25 mouse cellular contexts compared by ENCODE assay signal in genomic region chr2:73268836-73269395, GRCm38 (mm10). TPM values are rescaled to one million over a fixed set of nuclear protein-coding genes. Genes with fewer than 3 reads are reported as not detected.
DNase-seq lines count a peak whose midpoint lies in the region; ATAC-seq and TF ChIP-seq lines count a peak whose summit lies in the region.
"Had no signal": no experiment of that assay in that cellular context is flagged by ENCODE, and none has a peak within 500 bp of the region (broad histone marks: within the 10 kb centered on the region; RNA-seq: fewer than 3 reads in every experiment).

No protein-coding gene starts in this region.

- H3K9me3 ChIP-seq in embryonic facial prominence, embryonic 11.5 days (replicated peaks; ENCODE audit: control insufficient read depth, low read length) = no peaks in the 10 kb centered on the region
- H3K9me3 ChIP-seq in embryonic facial prominence, embryonic 10.5 days = no peaks in the 10 kb centered on the region
- H3K9me3 ChIP-seq in lung, embryonic 14.5 days (ENCODE audit: low read depth, low read length) = no peaks in the 10 kb centered on the region
- H3K9me3 ChIP-seq in forebrain, embryonic 13.5 days (replicated peaks) = no peaks in the 10 kb centered on the region
- H3K9me3 ChIP-seq: embryonic facial prominence, embryonic 12.5 days; limb, embryonic 13.5 days; liver, embryonic 12.5 days; stomach, embryonic 15.5 days had no signal

- no peak overlapping the region for H3K4me2 ChIP-seq in embryonic facial prominence, embryonic 11.5 days (ENCODE audit: low read depth, low read length)
- no peak overlapping the region for H3K4me2 ChIP-seq in lung, embryonic 14.5 days
- H3K4me2 ChIP-seq in forebrain, embryonic 13.5 days = peak overlapping the region; percentile 62
- H3K4me2 ChIP-seq: embryonic facial prominence, embryonic 12.5 days; liver, embryonic 12.5 days; stomach, embryonic 15.5 days had no signal

- H3K4me3 ChIP-seq in embryonic facial prominence, embryonic 11.5 days (ENCODE audit: low read depth, low read length) = no peak overlapping the region
- H3K4me3 ChIP-seq in embryonic facial prominence, embryonic 10.5 days = no peak overlapping the region
- H3K4me3 ChIP-seq in lung, embryonic 14.5 days (ENCODE audit: low read depth, low read length) = no peak overlapping the region
- no peak overlapping the region for H3K4me3 ChIP-seq in forebrain, embryonic 13.5 days
- H3K4me3 ChIP-seq: embryonic facial prominence, embryonic 12.5 days; erythroblast, embryonic 14.5 days; gastrocnemius, adult 2 months; limb, embryonic 13.5 days; liver, embryonic 12.5 days; stomach, embryonic 15.5 days had no signal

- H3K27ac ChIP-seq in embryonic facial prominence, embryonic 11.5 days (replicated peaks; ENCODE audit: low read depth, low read length) = no peak overlapping the region
- no peak overlapping the region for H3K27ac ChIP-seq in embryonic facial prominence, embryonic 10.5 days (replicated peaks)
- no peak overlapping the region for H3K27ac ChIP-seq in lung, embryonic 14.5 days (ENCODE audit: low read depth)
- no peak overlapping the region for H3K27ac ChIP-seq in forebrain, embryonic 13.5 days
- H3K27ac ChIP-seq: embryonic facial prominence, embryonic 12.5 days; gastrocnemius, adult 2 months; limb, embryonic 13.5 days; liver, embryonic 12.5 days; stomach, embryonic 15.5 days had no signal

- no peak for ATAC-seq in embryonic facial prominence, embryonic 11.5 days (replicated peaks; ENCODE audit: insufficient number of reproducible peaks, low FRiP score, low TSS enrichment, low read depth)
- ATAC-seq in lung, embryonic 14.5 days (ENCODE audit: insufficient read depth) = no peak
- no peak for ATAC-seq in forebrain, embryonic 13.5 days
- ATAC-seq: liver, embryonic 12.5 days had no signal

- no peak overlapping the region for H3K9ac ChIP-seq in embryonic facial prominence, embryonic 11.5 days (replicated peaks; ENCODE audit: low read length)
- no peak overlapping the region for H3K9ac ChIP-seq in lung, embryonic 14.5 days
- H3K9ac ChIP-seq in forebrain, embryonic 13.5 days = no peak overlapping the region
- H3K9ac ChIP-seq: embryonic facial prominence, embryonic 12.5 days; limb, embryonic 13.5 days; liver, embryonic 12.5 days; stomach, embryonic 15.5 days had no signal

- H3K4me1 ChIP-seq in embryonic facial prominence, embryonic 11.5 days (ENCODE audit: control insufficient read depth, insufficient read depth, low read length) = peaks cover 7% of the 10 kb centered on the region; the same call in 1 of the 2 replicates
- H3K4me1 ChIP-seq in embryonic facial prominence, embryonic 10.5 days = peaks cover 72% of the 10 kb centered on the region
- peaks cover 11% of the 10 kb centered on the region; the same call in 1 of the 2 replicates for H3K4me1 ChIP-seq in lung, embryonic 14.5 days (ENCODE audit: insufficient read depth)
- H3K4me1 ChIP-seq in forebrain, embryonic 13.5 days = peaks cover 61% of the 10 kb centered on the region

- H3K36me3 ChIP-seq in embryonic facial prominence, embryonic 11.5 days (replicated peaks; ENCODE audit: control insufficient read depth, insufficient read depth, low read depth, low read length) = no peaks in the 10 kb centered on the region
- H3K36me3 ChIP-seq in embryonic facial prominence, embryonic 10.5 days (replicated peaks) = no peaks in the 10 kb centered on the region
- H3K36me3 ChIP-seq in lung, embryonic 14.5 days (ENCODE audit: insufficient read depth) = no peaks in the 10 kb centered on the region
- H3K36me3 ChIP-seq in forebrain, embryonic 13.5 days (ENCODE audit: poor library complexity, severe bottlenecking) = peaks cover 6% of the 10 kb centered on the region
- H3K36me3 ChIP-seq: embryonic facial prominence, embryonic 12.5 days; limb, embryonic 13.5 days; liver, embryonic 12.5 days; stomach, embryonic 15.5 days had no signal

- peaks cover 70% of the 10 kb centered on the region for H3K27me3 ChIP-seq in embryonic facial prominence, embryonic 11.5 days (ENCODE audit: control insufficient read depth, insufficient read depth, low read length)
- H3K27me3 ChIP-seq in embryonic facial prominence, embryonic 10.5 days (replicated peaks; ENCODE audit: low read depth, poor library complexity, severe bottlenecking) = peaks cover 100% of the 10 kb centered on the region
- H3K27me3 ChIP-seq in lung, embryonic 14.5 days (ENCODE audit: insufficient read depth, low read length) = peaks cover 96% of the 10 kb centered on the region
- H3K27me3 ChIP-seq in forebrain, embryonic 13.5 days = peaks cover 86% of the 10 kb centered on the region

- 6% methylated on average over 8 of the region's 8 CpGs for WGBS in embryonic facial prominence, embryonic 11.5 days
- WGBS in embryonic facial prominence, embryonic 10.5 days = 6% methylated on average over 8 of the region's 8 CpGs
- WGBS in lung, embryonic 14.5 days = 8% methylated on average over 8 of the region's 8 CpGs
- 4% methylated on average over 8 of the region's 8 CpGs for WGBS in forebrain, embryonic 13.5 days

- no peak for TF ChIP-seq CTCF in lung, embryonic 14.5 days (IDR thresholded peaks at IDR 0.05; ENCODE audit: low read depth)

- peak; percentile 35 for DNase-seq in embryonic facial prominence, embryonic 11.5 days (ENCODE audit: low spot score)
- no peak for DNase-seq in embryonic facial prominence, embryonic 10.5 days (ENCODE audit: low spot score)
- DNase-seq in lung, embryonic 14.5 days = peak; percentile 6
- DNase-seq in lung, postnatal 36 days = no peak
- DNase-seq in retina, embryonic 14.5 days (ENCODE audit: low spot score) = peak; percentile 30
- DNase-seq in ovary, adult 18-20 months (ENCODE audit: low spot score) = no peak
- no peak for DNase-seq in urinary bladder, adult 18-20 months (ENCODE audit: low spot score in 2 of 2)
- DNase-seq: adrenal gland, postnatal 10 days; cerebellum, adult 2 months; gastrocnemius, adult 2 months; kidney, adult 11 months; layer of hippocampus, adult 9-11 months; lung, adult 18-20 months; lung, postnatal 14 days; right cerebral cortex, adult 18-20 months; right cerebral cortex, postnatal 4 days; thymus, adult 18-20 months had no signal

RNA-seq across cellular contexts. Expression of gene Sp9, which starts 2.8 kb away (rescaled TPM):
- 0.98 and 1.6 TPM in 2 replicates for polyA plus RNA-seq in embryonic facial prominence, embryonic 11.5 days (2014; fragmentation: Nextera tagmentation; extraction: Ambion mirVana)
- polyA plus RNA-seq in embryonic facial prominence, embryonic 10.5 days (2016; fragmentation: Nextera tagmentation; extraction: Ambion mirVana) = 0.39 and 0.67 TPM in 2 replicates
- not detected in 2 replicates for polyA plus RNA-seq in lung, embryonic 14.5 days (2014; fragmentation: Nextera tagmentation; extraction: Ambion mirVana)
- polyA plus RNA-seq in forebrain, embryonic 13.5 days (2015; fragmentation: Nextera tagmentation; extraction: Ambion mirVana) = 10.6 and 15.4 TPM in 2 replicates
- polyA plus RNA-seq: erythroblast, embryonic 14.5 days; heart, embryonic 14.5 days; kidney, embryonic 16.5 days; liver, embryonic 12.5 days had no signal

RNA-seq across cellular contexts. Expression of gene Scrn3, which starts 43.5 kb away (rescaled TPM):
- polyA plus RNA-seq in embryonic facial prominence, embryonic 11.5 days (2014; fragmentation: Nextera tagmentation; extraction: Ambion mirVana) = 14.5 and 14.7 TPM in 2 replicates
- 14.7 and 15.3 TPM in 2 replicates for polyA plus RNA-seq in embryonic facial prominence, embryonic 10.5 days (2016; fragmentation: Nextera tagmentation; extraction: Ambion mirVana)
- polyA plus RNA-seq in lung, embryonic 14.5 days (2014; fragmentation: Nextera tagmentation; extraction: Ambion mirVana) = 15.0 and 15.9 TPM in 2 replicates
- polyA plus RNA-seq in forebrain, embryonic 13.5 days (2015; fragmentation: Nextera tagmentation; extraction: Ambion mirVana) = 9.5 and 10.5 TPM in 2 replicates

RNA-seq across cellular contexts. Expression of gene Cir1, which starts 43.6 kb away (rescaled TPM):
- 26.8 and 28.1 TPM in 2 replicates for polyA plus RNA-seq in embryonic facial prominence, embryonic 11.5 days (2014; fragmentation: Nextera tagmentation; extraction: Ambion mirVana)
- 16.8 and 18.0 TPM in 2 replicates for polyA plus RNA-seq in embryonic facial prominence, embryonic 10.5 days (2016; fragmentation: Nextera tagmentation; extraction: Ambion mirVana)
- polyA plus RNA-seq in lung, embryonic 14.5 days (2014; fragmentation: Nextera tagmentation; extraction: Ambion mirVana) = 20.9 and 23.8 TPM in 2 replicates
- polyA plus RNA-seq in forebrain, embryonic 13.5 days (2015; fragmentation: Nextera tagmentation; extraction: Ambion mirVana) = 26.9 and 30.2 TPM in 2 replicates

RNA-seq across cellular contexts. Expression of gene Ola1, which starts 50.2 kb away (rescaled TPM):
- 107 and 117 TPM in 2 replicates for polyA plus RNA-seq in embryonic facial prominence, embryonic 11.5 days (2014; fragmentation: Nextera tagmentation; extraction: Ambion mirVana)
- 100 and 101 TPM in 2 replicates for polyA plus RNA-seq in embryonic facial prominence, embryonic 10.5 days (2016; fragmentation: Nextera tagmentation; extraction: Ambion mirVana)
- polyA plus RNA-seq in lung, embryonic 14.5 days (2014; fragmentation: Nextera tagmentation; extraction: Ambion mirVana) = 79.2 and 80.9 TPM in 2 replicates
- polyA plus RNA-seq in forebrain, embryonic 13.5 days (2015; fragmentation: Nextera tagmentation; extraction: Ambion mirVana) = 104 and 115 TPM in 2 replicates

Comparison
In these comparisons a context has a peak if more than half of its experiments do, and no peak if none do; other contexts are left out.
1. DNase-seq: peak in embryonic facial prominence, embryonic 11.5 days (single experiment), lung, embryonic 14.5 days (single experiment) and retina, embryonic 14.5 days (single experiment); none in embryonic facial prominence, embryonic 10.5 days (single experiment), lung, postnatal 36 days (single experiment), ovary, adult 18-20 months (single experiment) and urinary bladder, adult 18-20 months (0 of 2).